Mouse (Mus musculus): Measurements from ENCODE around the gene Txk.

The Txk gene

DNA sequence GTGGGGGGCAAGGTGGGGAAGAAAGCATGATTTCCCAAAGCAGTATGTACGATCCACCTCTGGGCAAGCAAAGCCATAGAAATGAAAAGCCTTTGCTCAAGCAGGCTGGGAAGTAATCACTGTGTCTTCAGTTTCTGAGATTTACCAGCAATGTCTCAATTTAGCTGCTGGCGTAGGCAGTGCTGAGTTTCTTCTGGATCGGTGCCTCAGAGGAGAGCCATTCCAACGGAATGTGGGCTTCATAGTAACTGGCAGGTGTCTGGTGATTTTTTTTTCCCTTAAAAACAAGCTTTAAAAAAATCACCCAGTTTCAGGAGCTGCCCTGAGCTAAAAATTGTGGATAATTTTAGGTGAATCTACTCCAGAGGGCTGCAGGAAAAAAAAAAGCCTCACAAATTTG, 5.2 kb downstream of the Txk start:
- H3K27me3 ChIP-seq (ENCODE audit: insufficient read depth, low read length), result no peaks in the 10 kb centered on the region
- no peak for TF ChIP-seq NANOG (IDR thresholded peaks at IDR 0.05; ENCODE audit: borderline replicate concordance, low read length)
- TF ChIP-seq CTCF (conservative IDR thresholded peaks at IDR 0.05; ENCODE audit: low read length), result no peak
- no peak for TF ChIP-seq POU5F1 (IDR thresholded peaks at IDR 0.05; ENCODE audit: borderline replicate concordance, low read length)

DNA sequence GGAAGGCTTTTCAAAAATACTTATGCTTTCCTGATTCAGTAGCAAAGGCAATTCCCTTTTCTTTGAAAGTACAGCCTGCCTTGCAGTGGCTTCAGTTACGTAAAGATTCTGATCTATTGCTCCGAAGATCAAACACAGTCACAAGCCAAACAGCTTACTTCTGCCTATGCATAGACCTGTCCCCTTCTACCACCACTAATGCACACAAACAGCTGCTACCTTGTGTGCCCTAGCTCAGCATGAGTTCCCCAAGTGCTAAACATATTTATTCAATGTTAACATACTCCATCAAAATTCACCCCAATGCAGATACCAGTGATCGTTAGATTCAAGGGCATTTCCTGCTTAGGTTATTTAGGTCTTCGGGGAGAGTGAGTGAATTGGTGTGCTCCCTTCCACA, 6.1 kb downstream of the Txk start:
- Histone ChIP-seq H3K9me3 (ENCODE audit: low read length) (no peaks in the 10 kb centered on the region), H3K36me3 (ENCODE audit: insufficient read depth, low read length) (no peaks in the 10 kb centered on the region), H3K4me1 (replicated peaks; ENCODE audit: low read depth, low read length) (0 out of 2 replicates have a peak, but pooled peaks cover 3% of the 10 kb centered on the region), H3K4me3 (replicated peaks; ENCODE audit: low read length) (no peak overlapping the region), H3K27me3 (ENCODE audit: insufficient read depth, low read length) (no peaks in the 10 kb centered on the region)
- TF ChIP-seq NANOG (IDR thresholded peaks at IDR 0.05; ENCODE audit: borderline replicate concordance, low read length), result no peak
- no peak for TF ChIP-seq CTCF (conservative IDR thresholded peaks at IDR 0.05; ENCODE audit: low read length)
- no peak for TF ChIP-seq POU5F1 (IDR thresholded peaks at IDR 0.05; ENCODE audit: borderline replicate concordance, low read length)

More for the DNA sequence above, 5.2 kb downstream of the Txk start:
- 0 out of 2 replicates have a peak, but pooled peaks cover 3% of the 10 kb centered on the region for H3K4me1 ChIP-seq (replicated peaks; ENCODE audit: low read depth, low read length)
- H3K4me3 ChIP-seq (replicated peaks; ENCODE audit: low read length), result no peak overlapping the region
- H3K9me3 ChIP-seq (ENCODE audit: low read length), result no peaks in the 10 kb centered on the region
- no peaks in the 10 kb centered on the region for H3K36me3 ChIP-seq (ENCODE audit: insufficient read depth, low read length)

DNA sequence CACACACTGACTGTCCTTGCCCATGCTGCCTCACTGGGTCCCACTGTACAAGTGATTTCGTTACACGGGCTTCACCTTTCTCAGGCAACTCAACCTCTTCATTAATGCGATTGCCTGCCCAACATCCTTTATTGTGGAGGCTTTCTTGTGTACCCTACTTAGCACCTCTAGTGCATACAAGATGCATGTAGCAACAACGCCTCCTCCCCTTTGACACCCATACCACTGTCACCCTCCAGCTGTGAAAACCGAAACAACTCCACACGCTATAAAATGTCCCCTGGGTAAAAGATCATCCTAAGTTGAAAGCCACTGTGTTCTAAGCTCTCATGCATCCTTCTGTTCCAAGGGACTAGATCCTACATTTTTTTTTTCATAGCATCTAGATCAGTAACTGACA, 9.5 kb downstream of the Txk start:
- H3K36me3 ChIP-seq (ENCODE audit: insufficient read depth, low read length), result no peaks in the 10 kb centered on the region
- H3K4me3 ChIP-seq (replicated peaks; ENCODE audit: low read length), result no peak overlapping the region
- no peaks in the 10 kb centered on the region for H3K4me1 ChIP-seq (replicated peaks; ENCODE audit: low read depth, low read length)
- no peaks in the 10 kb centered on the region for H3K27me3 ChIP-seq (ENCODE audit: insufficient read depth, low read length)
- no peak for TF ChIP-seq POU5F1 (IDR thresholded peaks at IDR 0.05; ENCODE audit: borderline replicate concordance, low read length)
- no peak for TF ChIP-seq NANOG (IDR thresholded peaks at IDR 0.05; ENCODE audit: borderline replicate concordance, low read length)
- TF ChIP-seq CTCF (conservative IDR thresholded peaks at IDR 0.05; ENCODE audit: low read length), result no peak
- H3K9me3 ChIP-seq (ENCODE audit: low read length), result no peaks in the 10 kb centered on the region; the same call in 1 of the 2 replicates

DNA sequence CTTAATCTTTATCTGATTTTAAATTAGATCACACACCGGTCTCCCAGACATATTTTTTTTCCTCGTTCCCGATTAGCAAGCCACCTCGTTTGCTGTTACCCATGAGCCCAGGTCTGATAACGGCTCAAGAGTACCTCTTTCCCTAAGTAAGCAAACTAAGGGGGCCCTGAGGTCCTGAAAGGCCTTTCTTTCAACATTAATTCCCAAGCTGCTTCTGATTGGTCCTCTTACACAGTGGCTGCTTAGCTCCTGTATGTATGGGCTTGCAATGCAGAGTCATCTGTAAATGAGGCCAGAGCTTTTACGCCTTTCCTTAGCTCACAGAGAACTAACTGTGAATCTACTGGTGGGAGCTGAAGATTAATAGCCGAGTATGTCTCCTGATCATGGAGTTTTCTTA, 15.7 kb downstream of the Txk start:
- Histone ChIP-seq H3K36me3 (ENCODE audit: insufficient read depth, low read length) (no peaks in the 10 kb centered on the region), H3K4me1 (replicated peaks; ENCODE audit: low read depth, low read length) (no peaks in the 10 kb centered on the region), H3K27me3 (ENCODE audit: insufficient read depth, low read length) (no peaks in the 10 kb centered on the region), H3K4me3 (replicated peaks; ENCODE audit: low read length) (no peak overlapping the region), H3K9me3 (ENCODE audit: low read length) (no peaks in the 10 kb centered on the region; the same call in 1 of the 2 replicates)
- TF ChIP-seq POU5F1 (IDR thresholded peaks at IDR 0.05; ENCODE audit: borderline replicate concordance, low read length) (no peak), CTCF (conservative IDR thresholded peaks at IDR 0.05; ENCODE audit: low read length) (no peak), NANOG (IDR thresholded peaks at IDR 0.05; ENCODE audit: borderline replicate concordance, low read length) (no peak)

DNA sequence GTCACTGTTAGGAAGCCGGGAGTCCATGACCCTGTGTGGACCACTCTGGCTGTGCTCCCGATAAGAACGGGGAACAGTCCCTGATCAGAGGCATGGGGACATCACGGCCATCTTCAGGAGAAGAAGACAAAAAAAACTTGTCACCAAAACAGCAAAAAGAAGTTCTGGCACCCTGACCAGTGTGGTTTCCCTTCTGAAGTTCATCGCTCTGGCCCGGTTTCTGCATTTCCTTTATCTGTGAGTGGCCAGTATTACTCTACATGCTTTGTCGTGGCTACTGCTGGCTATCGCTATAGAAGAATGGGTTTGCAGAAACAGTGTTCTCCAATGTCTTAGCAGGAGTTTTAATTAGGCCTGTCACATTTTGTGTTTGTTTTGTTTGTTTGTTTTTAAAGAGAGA, 16.1 kb downstream of the Txk start:
- no peaks in the 10 kb centered on the region for H3K4me1 ChIP-seq (replicated peaks; ENCODE audit: low read depth, low read length)
- TF ChIP-seq POU5F1 (IDR thresholded peaks at IDR 0.05; ENCODE audit: borderline replicate concordance, low read length) (no peak), CTCF (conservative IDR thresholded peaks at IDR 0.05; ENCODE audit: low read length) (no peak), NANOG (IDR thresholded peaks at IDR 0.05; ENCODE audit: borderline replicate concordance, low read length) (no peak)
- H3K27me3 ChIP-seq (ENCODE audit: insufficient read depth, low read length), result no peaks in the 10 kb centered on the region
- no peaks in the 10 kb centered on the region; the same call in 1 of the 2 replicates for H3K9me3 ChIP-seq (ENCODE audit: low read length)
- no peaks in the 10 kb centered on the region for H3K36me3 ChIP-seq (ENCODE audit: insufficient read depth, low read length)
- H3K4me3 ChIP-seq (replicated peaks; ENCODE audit: low read length), result no peak overlapping the region

DNA sequence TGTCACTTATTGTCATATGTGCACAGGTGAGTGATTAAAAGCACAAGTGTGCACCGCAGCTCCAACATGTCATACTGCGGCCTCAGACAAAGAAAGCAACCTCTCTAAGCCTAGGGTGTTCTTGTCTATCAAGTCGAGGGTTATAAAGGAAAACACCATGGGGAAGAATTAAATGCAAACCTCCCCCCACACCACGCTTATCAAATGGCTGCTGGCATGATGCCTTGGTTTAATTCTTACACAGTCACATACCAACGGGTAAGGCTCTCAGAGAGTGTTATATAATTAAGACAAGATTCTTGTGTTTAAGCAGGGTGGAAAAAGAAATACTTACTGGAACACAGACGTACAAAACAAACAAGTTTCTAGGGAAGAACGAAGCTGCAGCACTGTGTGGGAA, 16.8 kb downstream of the Txk start:
- Histone ChIP-seq H3K27me3 (ENCODE audit: insufficient read depth, low read length) (no peaks in the 10 kb centered on the region), H3K4me3 (replicated peaks; ENCODE audit: low read length) (no peak overlapping the region), H3K9me3 (ENCODE audit: low read length) (no peaks in the 10 kb centered on the region), H3K4me1 (replicated peaks; ENCODE audit: low read depth, low read length) (no peaks in the 10 kb centered on the region), H3K36me3 (ENCODE audit: insufficient read depth, low read length) (no peaks in the 10 kb centered on the region)
- no peak for TF ChIP-seq POU5F1 (IDR thresholded peaks at IDR 0.05; ENCODE audit: borderline replicate concordance, low read length)
- TF ChIP-seq CTCF (conservative IDR thresholded peaks at IDR 0.05; ENCODE audit: low read length), result no peak
- TF ChIP-seq NANOG (IDR thresholded peaks at IDR 0.05; ENCODE audit: borderline replicate concordance, low read length), result no peak

DNA sequence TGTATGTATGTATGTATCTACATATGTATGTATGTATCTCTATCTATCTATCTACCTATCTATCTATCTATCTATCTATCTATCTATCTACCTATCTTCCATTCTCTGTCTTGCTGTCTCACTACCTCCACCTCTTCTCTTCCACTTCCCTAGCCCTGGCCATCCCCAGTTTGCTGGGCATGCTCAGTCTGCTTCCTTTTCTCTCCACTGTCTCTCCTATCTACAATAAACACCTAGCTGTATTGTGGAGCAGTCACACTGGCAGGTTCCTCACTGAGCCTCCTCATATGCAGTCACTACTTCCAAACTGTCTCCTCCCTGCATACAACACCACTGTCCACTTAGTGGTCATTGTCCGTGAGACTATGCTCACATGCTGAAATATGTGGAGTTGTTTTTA, 19.7 kb downstream of the Txk start:
- H3K9me3 ChIP-seq (ENCODE audit: low read length), result no peaks in the 10 kb centered on the region
- H3K27me3 ChIP-seq (ENCODE audit: insufficient read depth, low read length), result no peaks in the 10 kb centered on the region
- no peak overlapping the region for H3K4me3 ChIP-seq (replicated peaks; ENCODE audit: low read length)
- no peak for TF ChIP-seq POU5F1 (IDR thresholded peaks at IDR 0.05; ENCODE audit: borderline replicate concordance, low read length)
- TF ChIP-seq NANOG (IDR thresholded peaks at IDR 0.05; ENCODE audit: borderline replicate concordance, low read length), result no peak
- H3K4me1 ChIP-seq (replicated peaks; ENCODE audit: low read depth, low read length), result no peaks in the 10 kb centered on the region
- no peaks in the 10 kb centered on the region for H3K36me3 ChIP-seq (ENCODE audit: insufficient read depth, low read length)

DNA sequence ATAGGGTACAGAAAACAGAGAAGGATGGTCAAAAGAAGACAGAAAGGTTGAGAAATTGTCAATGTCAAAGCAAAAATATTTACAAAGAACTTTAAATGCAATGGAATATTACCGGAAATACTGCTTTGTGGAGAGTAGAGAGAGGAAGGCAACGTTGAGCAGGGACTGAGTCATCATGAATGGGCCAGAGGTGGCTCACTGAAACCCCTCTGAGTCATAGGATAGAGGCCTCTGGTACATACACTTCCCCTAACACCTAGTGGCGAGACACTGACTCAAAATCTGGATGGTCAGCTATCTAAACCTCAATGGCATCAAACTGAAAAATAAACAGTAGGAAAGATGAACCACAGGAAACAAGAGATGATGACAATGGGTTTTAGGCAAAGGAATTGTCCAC, 27.2 kb downstream of the Txk start:
- Histone ChIP-seq H3K4me3 (replicated peaks; ENCODE audit: low read length) (no peak overlapping the region), H3K36me3 (ENCODE audit: insufficient read depth, low read length) (no peaks in the 10 kb centered on the region), H3K4me1 (replicated peaks; ENCODE audit: low read depth, low read length) (no peaks in the 10 kb centered on the region), H3K9me3 (ENCODE audit: low read length) (no peaks in the 10 kb centered on the region), H3K27me3 (ENCODE audit: insufficient read depth, low read length) (no peaks in the 10 kb centered on the region)
- TF ChIP-seq NANOG (IDR thresholded peaks at IDR 0.05; ENCODE audit: borderline replicate concordance, low read length), result no peak
- no peak for TF ChIP-seq POU5F1 (IDR thresholded peaks at IDR 0.05; ENCODE audit: borderline replicate concordance, low read length)
- TF ChIP-seq CTCF (conservative IDR thresholded peaks at IDR 0.05; ENCODE audit: low read length), result no peak

DNA sequence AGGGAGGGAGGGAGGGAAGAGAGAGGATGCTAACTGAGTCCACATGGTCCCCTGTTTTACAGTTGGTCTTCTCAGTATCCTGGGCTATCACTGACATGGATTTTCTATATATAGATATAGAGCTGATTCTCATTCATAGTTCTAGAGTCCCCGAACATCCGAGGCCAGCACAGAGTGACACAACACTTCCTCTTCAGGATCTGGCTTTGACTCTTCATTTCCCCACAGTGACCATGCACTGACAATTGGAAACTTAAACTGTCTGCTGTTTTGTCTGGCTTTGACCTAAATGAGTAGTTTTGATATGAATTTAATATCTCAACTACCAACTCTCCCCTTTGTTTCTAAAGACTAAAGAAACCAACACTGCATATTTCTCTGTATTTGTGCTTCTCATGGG, 29.1 kb downstream of the Txk start:
- Histone ChIP-seq H3K4me3 (replicated peaks; ENCODE audit: low read length) (no peak overlapping the region), H3K4me1 (replicated peaks; ENCODE audit: low read depth, low read length) (no peaks in the 10 kb centered on the region), H3K36me3 (ENCODE audit: insufficient read depth, low read length) (no peaks in the 10 kb centered on the region), H3K9me3 (ENCODE audit: low read length) (no peaks in the 10 kb centered on the region), H3K27me3 (ENCODE audit: insufficient read depth, low read length) (no peaks in the 10 kb centered on the region)
- TF ChIP-seq CTCF (conservative IDR thresholded peaks at IDR 0.05; ENCODE audit: low read length), result no peak
- TF ChIP-seq NANOG (IDR thresholded peaks at IDR 0.05; ENCODE audit: borderline replicate concordance, low read length), result no peak
- no peak for TF ChIP-seq POU5F1 (IDR thresholded peaks at IDR 0.05; ENCODE audit: borderline replicate concordance, low read length)

Measured in E14TG2a.4 (cell line).